Mouse (Mus musculus): ENCODE measurements around the gene Shisa4. TPM values are rescaled to one million over a fixed set of nuclear protein-coding genes. Genes with fewer than 3 reads are reported as not detected.

Shisa4 gene
- polyA plus RNA-seq, 1 experiment: 21.1 TPM

DNA sequence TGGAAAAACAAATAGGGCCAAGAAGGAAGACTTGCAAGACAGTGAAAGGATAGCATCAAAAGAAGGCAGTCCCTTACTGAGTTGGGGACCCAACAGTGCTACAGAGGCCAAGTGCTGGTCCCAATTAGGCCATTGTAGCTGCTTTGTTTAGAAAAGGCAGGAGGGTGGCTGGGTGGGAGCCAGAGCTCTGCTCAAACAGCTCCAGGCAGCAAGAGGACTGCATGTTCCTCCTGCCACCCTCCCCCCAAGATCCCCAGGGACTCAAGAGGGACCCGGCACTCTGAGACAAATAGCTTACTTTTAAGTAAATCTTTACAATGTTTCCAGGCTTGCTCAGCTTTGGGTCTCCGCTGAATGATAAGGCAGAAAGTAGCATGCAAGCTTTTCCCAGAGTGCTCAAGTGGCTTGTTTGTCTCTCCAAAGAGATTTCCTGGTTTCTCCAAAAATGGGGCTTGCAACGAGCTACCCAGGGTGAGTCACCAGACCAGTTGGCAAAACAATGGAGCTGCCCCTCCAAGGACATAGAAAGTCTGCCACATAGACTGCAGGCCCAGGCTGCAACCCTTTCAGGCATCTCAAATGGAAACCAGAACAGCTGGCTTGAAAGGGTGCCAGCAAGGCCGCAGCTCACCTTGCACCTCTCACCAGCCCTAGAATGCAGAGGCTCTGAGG lies 27.4 kb downstream of the Shisa4 start:
- no peak for TF ChIP-seq POLR2A (IDR thresholded peaks at IDR 0.05; ENCODE audit: low read depth, low read length)
- Histone ChIP-seq H3K36me3 (ENCODE audit: control insufficient read depth, insufficient read depth, low read length) (no peaks in the 10 kb centered on the region), H3K27ac (ENCODE audit: insufficient read depth, low read depth, low read length) (0 out of 2 replicates have a peak overlapping the region, but pooled peaks have one; percentile 20), H3K4me3 (ENCODE audit: insufficient read depth, low read depth, low read length) (no peak overlapping the region), H3K27me3 (replicated peaks; ENCODE audit: control insufficient read depth, insufficient read depth, low read length) (no peaks in the 10 kb centered on the region; the same call in 1 of the 2 replicates), H3K4me1 (ENCODE audit: control insufficient read depth, insufficient read depth, low read length) (no peaks in the 10 kb centered on the region)
- DNase-seq: peak; percentile 36
- WGBS: 72% methylated on average over 4 of the region's 4 CpGs

DNA sequence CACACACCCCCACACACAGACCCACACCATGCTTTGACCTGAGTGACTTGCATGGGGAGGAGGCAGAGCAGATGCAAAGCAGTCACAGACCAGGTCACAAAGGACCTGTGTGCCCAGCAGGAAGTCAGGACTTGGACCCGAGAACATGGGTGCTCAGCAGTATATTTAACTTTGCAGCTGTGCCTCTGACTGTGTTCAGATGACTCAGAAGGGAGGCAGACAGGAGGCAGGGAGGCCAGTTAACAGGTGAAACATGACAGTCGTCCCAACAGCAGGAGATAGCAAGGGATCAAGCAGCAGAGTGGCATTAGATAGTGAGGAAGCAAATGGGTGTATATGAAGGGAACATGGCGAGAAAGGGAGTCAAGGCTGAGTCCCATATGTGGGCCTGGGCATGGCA lies 28.1 kb downstream of the Shisa4 start:
- Histone ChIP-seq H3K36me3 (ENCODE audit: control insufficient read depth, insufficient read depth, low read length) (no peaks in the 10 kb centered on the region), H3K4me1 (ENCODE audit: control insufficient read depth, insufficient read depth, low read length) (no peaks in the 10 kb centered on the region), H3K27ac (ENCODE audit: insufficient read depth, low read depth, low read length) (no peak overlapping the region), H3K4me3 (ENCODE audit: insufficient read depth, low read depth, low read length) (no peak overlapping the region), H3K27me3 (replicated peaks; ENCODE audit: control insufficient read depth, insufficient read depth, low read length) (no peaks in the 10 kb centered on the region; the same call in 1 of the 2 replicates)
- no peak for DNase-seq
- no peak for TF ChIP-seq CTCF (conservative IDR thresholded peaks at IDR 0.05; ENCODE audit: insufficient read depth, insufficient read length, low read depth, low read length)
- TF ChIP-seq POLR2A (IDR thresholded peaks at IDR 0.05; ENCODE audit: low read depth, low read length): no peak
- WGBS: 68% methylated on average over 3 of the region's 3 CpGs

DNA sequence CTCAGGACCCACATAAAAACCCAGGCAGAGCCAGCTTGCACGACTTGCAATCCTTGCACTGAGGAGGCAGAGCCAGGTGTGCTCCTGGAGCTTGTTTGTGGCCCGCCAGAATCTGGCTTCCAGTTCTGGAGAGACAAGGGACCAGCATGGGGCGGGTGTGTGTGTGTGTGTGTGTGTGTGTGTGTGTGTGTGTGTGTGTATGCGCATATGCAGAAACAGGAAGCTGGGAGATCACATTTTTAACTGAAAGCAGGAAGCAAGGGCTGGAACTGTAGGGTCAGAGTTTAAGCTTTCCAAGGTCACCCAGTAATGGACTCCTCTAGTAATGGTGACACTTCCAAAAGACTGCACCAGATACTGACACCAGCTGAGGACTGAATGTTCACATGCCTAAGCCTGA lies 31.0 kb downstream of the Shisa4 start:
- Histone ChIP-seq H3K36me3 (ENCODE audit: control insufficient read depth, insufficient read depth, low read length) (no peaks in the 10 kb centered on the region), H3K27me3 (replicated peaks; ENCODE audit: control insufficient read depth, insufficient read depth, low read length) (no peaks in the 10 kb centered on the region; the same call in 1 of the 2 replicates), H3K4me3 (ENCODE audit: insufficient read depth, low read depth, low read length) (no peak overlapping the region), H3K27ac (ENCODE audit: insufficient read depth, low read depth, low read length) (no peak overlapping the region), H3K4me1 (ENCODE audit: control insufficient read depth, insufficient read depth, low read length) (no peaks in the 10 kb centered on the region)
- TF ChIP-seq POLR2A (IDR thresholded peaks at IDR 0.05; ENCODE audit: low read depth, low read length): no peak
- WGBS: 48% methylated on average over 4 of the region's 4 CpGs
- DNase-seq: peak; percentile 41

DNA sequence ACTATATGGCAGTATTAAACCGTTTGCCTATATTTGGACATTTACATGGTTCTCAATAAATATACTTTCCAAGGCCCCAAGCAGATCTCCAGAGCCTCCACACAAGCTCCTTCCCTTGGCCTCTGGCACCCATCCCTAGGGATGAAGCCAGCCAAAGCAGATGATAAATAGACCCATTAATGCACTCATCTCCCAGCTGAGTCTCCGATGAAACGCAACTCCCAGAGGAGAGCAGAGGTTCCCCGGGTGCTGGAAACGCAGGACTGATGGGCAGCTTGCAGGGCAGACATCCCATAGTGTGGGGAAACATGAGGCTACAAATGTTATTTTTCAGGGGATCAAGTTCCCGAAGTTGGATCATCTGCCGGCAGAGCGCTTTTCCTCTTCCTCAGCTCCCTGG lies 33.1 kb downstream of the Shisa4 start:
- H3K27me3 ChIP-seq (replicated peaks; ENCODE audit: control insufficient read depth, insufficient read depth, low read length): no peaks in the 10 kb centered on the region; the same call in 1 of the 2 replicates
- H3K27ac ChIP-seq (ENCODE audit: insufficient read depth, low read depth, low read length): no peak overlapping the region
- TF ChIP-seq POLR2A (IDR thresholded peaks at IDR 0.05; ENCODE audit: low read depth, low read length) (no peak), CTCF (conservative IDR thresholded peaks at IDR 0.05; ENCODE audit: insufficient read depth, insufficient read length, low read depth, low read length) (no peak)
- WGBS: 41% methylated on average over 8 of the region's 8 CpGs
- no peaks in the 10 kb centered on the region for H3K4me1 ChIP-seq (ENCODE audit: control insufficient read depth, insufficient read depth, low read length)
- no peak overlapping the region for H3K4me3 ChIP-seq (ENCODE audit: insufficient read depth, low read depth, low read length)
- peak; percentile 42 for DNase-seq
- H3K36me3 ChIP-seq (ENCODE audit: control insufficient read depth, insufficient read depth, low read length): no peaks in the 10 kb centered on the region

DNA sequence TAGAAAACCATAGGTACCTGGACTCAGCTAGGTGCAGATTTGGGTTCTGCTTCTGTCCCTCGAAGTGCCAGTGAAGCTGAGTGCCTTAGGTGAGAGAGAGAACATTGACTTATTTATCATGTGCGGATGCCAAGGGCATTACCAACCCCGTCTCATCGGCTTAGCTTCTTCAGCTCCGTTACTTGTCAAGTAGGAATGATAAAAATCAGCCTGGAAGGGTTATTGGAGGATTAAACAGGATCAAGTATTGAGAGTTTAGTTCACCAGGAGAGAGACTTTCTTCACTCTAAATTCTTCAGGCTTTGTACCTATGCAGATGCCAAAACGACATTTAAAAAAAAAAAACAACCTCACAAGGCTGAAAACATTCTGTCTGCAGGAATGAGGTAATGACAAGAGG lies 44.5 kb downstream of the Shisa4 start:
- no peak for TF ChIP-seq CTCF (conservative IDR thresholded peaks at IDR 0.05; ENCODE audit: insufficient read depth, insufficient read length, low read depth, low read length)
- no peak overlapping the region for H3K4me3 ChIP-seq (ENCODE audit: insufficient read depth, low read depth, low read length)
- no peak for DNase-seq
- no peaks in the 10 kb centered on the region for H3K36me3 ChIP-seq (ENCODE audit: control insufficient read depth, insufficient read depth, low read length)
- no peaks in the 10 kb centered on the region for H3K27me3 ChIP-seq (replicated peaks; ENCODE audit: control insufficient read depth, insufficient read depth, low read length)
- no peak overlapping the region for H3K27ac ChIP-seq (ENCODE audit: insufficient read depth, low read depth, low read length)
- H3K4me1 ChIP-seq (ENCODE audit: control insufficient read depth, insufficient read depth, low read length): no peaks in the 10 kb centered on the region
- 74% methylated on average over 6 of the region's 6 CpGs for WGBS

DNA sequence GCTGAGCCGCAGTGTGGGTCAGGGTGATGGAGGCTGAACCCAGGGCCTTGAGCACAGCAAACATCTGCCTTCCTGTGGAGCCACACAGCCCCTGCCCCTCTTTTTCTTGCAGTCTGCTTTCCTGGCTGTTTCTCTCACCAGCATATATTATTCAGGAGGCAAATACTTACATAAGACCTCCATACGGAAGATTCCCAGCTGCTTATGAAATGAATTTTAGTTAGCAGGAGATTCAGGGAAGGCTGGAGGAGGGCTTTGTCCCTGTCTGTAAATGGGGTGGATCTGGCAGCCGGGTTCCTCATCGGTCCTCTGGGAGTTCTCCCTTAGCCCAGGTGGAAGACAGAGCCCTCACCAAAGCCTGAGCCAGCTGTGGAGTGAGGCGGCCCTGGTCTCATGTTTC lies 46.7 kb downstream of the Shisa4 start:
- no peaks in the 10 kb centered on the region for H3K36me3 ChIP-seq (ENCODE audit: control insufficient read depth, insufficient read depth, low read length)
- H3K27me3 ChIP-seq (replicated peaks; ENCODE audit: control insufficient read depth, insufficient read depth, low read length): no peaks in the 10 kb centered on the region
- no peak overlapping the region for H3K4me3 ChIP-seq (ENCODE audit: insufficient read depth, low read depth, low read length)
- DNase-seq: no peak
- WGBS: 61% methylated on average over 5 of the region's 5 CpGs
- TF ChIP-seq POLR2A (IDR thresholded peaks at IDR 0.05; ENCODE audit: low read depth, low read length): no peak
- TF ChIP-seq CTCF (conservative IDR thresholded peaks at IDR 0.05; ENCODE audit: insufficient read depth, insufficient read length, low read depth, low read length): no peak
- no peaks in the 10 kb centered on the region; the same call in 1 of the 2 replicates for H3K4me1 ChIP-seq (ENCODE audit: control insufficient read depth, insufficient read depth, low read length)
- no peak overlapping the region for H3K27ac ChIP-seq (ENCODE audit: insufficient read depth, low read depth, low read length)

DNA sequence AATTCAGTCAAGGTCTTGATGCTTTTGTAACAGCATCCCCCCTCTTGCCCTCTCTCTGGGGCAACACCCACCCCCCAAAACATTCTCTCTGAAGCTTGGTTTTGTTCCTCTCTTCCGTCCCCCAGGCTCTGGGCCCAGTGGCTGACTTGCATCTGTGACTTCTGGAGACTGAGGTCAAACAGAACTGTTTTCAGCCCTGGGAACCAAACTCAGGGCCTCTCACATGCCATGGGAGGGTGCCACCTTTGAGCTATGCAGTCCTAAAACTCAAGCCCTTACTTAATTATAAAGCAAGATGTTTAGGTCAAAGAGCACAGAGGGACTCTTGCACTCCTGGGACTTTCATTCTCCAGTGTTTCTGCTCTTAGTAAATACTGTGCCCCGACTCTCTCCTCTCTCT lies 49.1 kb downstream of the Shisa4 start:
- H3K4me1 ChIP-seq (ENCODE audit: control insufficient read depth, insufficient read depth, low read length): no peaks in the 10 kb centered on the region; the same call in 1 of the 2 replicates
- no peak for DNase-seq
- H3K36me3 ChIP-seq (ENCODE audit: control insufficient read depth, insufficient read depth, low read length): no peaks in the 10 kb centered on the region
- TF ChIP-seq POLR2A (IDR thresholded peaks at IDR 0.05; ENCODE audit: low read depth, low read length) (no peak), CTCF (conservative IDR thresholded peaks at IDR 0.05; ENCODE audit: insufficient read depth, insufficient read length, low read depth, low read length) (no peak)
- H3K27ac ChIP-seq (ENCODE audit: insufficient read depth, low read depth, low read length): no peak overlapping the region
- H3K27me3 ChIP-seq (replicated peaks; ENCODE audit: control insufficient read depth, insufficient read depth, low read length): no peaks in the 10 kb centered on the region
- H3K4me3 ChIP-seq (ENCODE audit: insufficient read depth, low read depth, low read length): no peak overlapping the region
- whole genome bisulfite sequencing: 83% methylated on average over 2 of the region's 2 CpGs

Data from kidney, adult 2 months (tissue).